Mouse (Mus musculus) lung, postnatal 0 days (tissue): ENCODE data around the gene Shisa6.

Experiments used
- CTCF ChIP-seq: IDR thresholded peaks from 2 replicates; pipeline ENCODE4 v1.5.1; 2016; ENCODE audit warnings: antibody characterized with exemption, mild to moderate bottlenecking
- EP300 ChIP-seq: IDR thresholded peaks from 2 replicates; pipeline ENCODE4 v1.6.1; 2016; ENCODE audit warnings: antibody characterized with exemption, mild to moderate bottlenecking, control low read depth

DNA sequence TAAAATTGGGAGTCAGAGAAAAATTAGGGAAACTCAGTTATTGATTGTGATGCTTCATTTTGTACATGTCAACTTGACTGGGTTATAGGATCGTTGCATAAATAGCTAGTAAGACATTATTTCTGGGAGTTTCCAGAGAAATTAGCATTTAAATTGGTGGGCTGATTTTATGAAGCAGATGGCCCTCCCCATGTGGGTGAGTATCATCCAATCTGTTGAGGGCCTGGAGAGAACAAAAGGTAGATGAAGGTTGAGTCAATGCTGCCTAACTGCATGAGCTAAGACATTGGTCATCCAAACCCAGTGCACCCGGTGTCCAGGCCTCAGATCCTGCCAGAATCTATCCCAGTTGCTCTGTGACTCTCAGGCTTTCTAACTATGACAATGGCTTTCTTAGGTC, 337.6 kb downstream of the Shisa6 start:
- TF ChIP-seq CTCF (no peak), EP300 (no peak)
